Mouse (Mus musculus) neural tube, embryonic 15.5 days (tissue): ENCODE data around the gene Mfsd12. TPM values are rescaled to one million over a fixed set of nuclear protein-coding genes. Genes with fewer than 3 reads are reported as not detected.

Experiments used
- ATAC-seq: fragments of 200-750 bp; cut with Nextera tagmentation; 2 replicates; pipeline ENCODE4 v1.8.0; 2017; ENCODE audit warnings: mild to moderate bottlenecking, moderate TSS enrichment, moderate library complexity; ENCODE audit not compliant: low FRiP score
- H3K27ac ChIP-seq: fragments of 300-500 bp; sonication (generic); replicated peaks from 2 replicates; pipeline ENCODE4 v1.5.1; 2015; ENCODE audit warnings: mild to moderate bottlenecking, inconsistent platforms
- H3K27me3 ChIP-seq: fragments of 300-500 bp; sonication (generic); replicated peaks from 2 replicates; pipeline ENCODE4 v1.6.1; 2015; ENCODE audit warnings: inconsistent platforms
- H3K36me3 ChIP-seq: fragments of 300-500 bp; sonication (generic); 2 replicates; pipeline ENCODE4 v1.6.1; 2015; ENCODE audit warnings: inconsistent platforms
- H3K4me1 ChIP-seq: fragments of 300-500 bp; sonication (generic); 2 replicates; pipeline ENCODE4 v1.6.1; 2015; ENCODE audit warnings: inconsistent platforms
- H3K4me2 ChIP-seq: fragments of 300-500 bp; sonication (generic); 2 replicates; pipeline ENCODE4 v1.6.1; 2015; ENCODE audit warnings: inconsistent platforms, mild to moderate bottlenecking, moderate library complexity
- H3K4me3 ChIP-seq: fragments of 300-500 bp; sonication (generic); replicated peaks from 2 replicates; pipeline ENCODE4 v1.5.1; 2015; ENCODE audit warnings: mild to moderate bottlenecking, inconsistent platforms
- H3K9ac ChIP-seq: fragments of 300-500 bp; sonication (generic); replicated peaks from 2 replicates; pipeline ENCODE4 v1.6.1; 2015; ENCODE audit warnings: mild to moderate bottlenecking, inconsistent platforms
- H3K9me3 ChIP-seq: fragments of 300-500 bp; sonication (generic); replicated peaks from 2 replicates; pipeline ENCODE4 v1.6.1; 2016; ENCODE audit warnings: inconsistent platforms
- WGBS: fragments of 180-500 bp; shearing (Covaris S2); methylation state at CpG from one replicate; pipeline ENCODE4 v1.1.7; 2015; ENCODE audit warnings: mixed read lengths; 5-methylcytosine and 5-hydroxymethylcytosine counted together
- polyA plus RNA-seq: library from polyadenylated mRNA; unstranded; fragments of >200 nt; fragmentation: Nextera tagmentation; extraction: Ambion mirVana; gene quantifications from 2 replicates; pipeline ENCODE4 v1.2.1, GENCODE M21; 2015

Gene Mfsd12
- polyA plus RNA-seq, 1 experiment from 2014 or later = 22.9 TPM

DNA sequence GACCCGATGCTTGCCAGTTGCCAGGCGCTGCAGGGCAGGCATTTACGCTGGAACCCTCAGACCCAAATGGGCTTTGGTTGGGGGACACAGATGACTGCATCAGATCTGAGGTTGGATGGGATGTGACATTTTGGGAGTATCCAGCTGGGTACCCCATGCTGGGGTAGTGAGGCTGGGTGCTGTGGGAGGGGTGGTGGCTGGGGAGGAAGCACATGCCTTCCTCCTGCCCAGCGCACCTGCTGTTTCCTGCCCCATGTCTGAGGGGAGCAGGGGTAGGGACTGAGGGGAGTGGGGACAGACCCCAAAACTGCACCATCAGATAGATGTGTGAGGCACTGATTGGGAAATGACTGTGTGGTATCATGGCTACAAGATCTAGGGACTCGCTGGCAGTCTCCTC is 39.5 kb downstream of the Mfsd12 start:
- no peak overlapping the region for H3K4me2 ChIP-seq
- H3K9ac ChIP-seq = no peak overlapping the region
- no peak overlapping the region for H3K4me3 ChIP-seq
- H3K4me1 ChIP-seq = peaks cover 48% of the 10 kb centered on the region
- H3K36me3 ChIP-seq = peaks cover 23% of the 10 kb centered on the region
- H3K27me3 ChIP-seq = no peaks in the 10 kb centered on the region
- 57% methylated on average over 5 of the region's 5 CpGs for WGBS
- ATAC-seq = no peak
- peak overlapping the region; percentile 48 for H3K27ac ChIP-seq
- H3K9me3 ChIP-seq = no peaks in the 10 kb centered on the region

DNA sequence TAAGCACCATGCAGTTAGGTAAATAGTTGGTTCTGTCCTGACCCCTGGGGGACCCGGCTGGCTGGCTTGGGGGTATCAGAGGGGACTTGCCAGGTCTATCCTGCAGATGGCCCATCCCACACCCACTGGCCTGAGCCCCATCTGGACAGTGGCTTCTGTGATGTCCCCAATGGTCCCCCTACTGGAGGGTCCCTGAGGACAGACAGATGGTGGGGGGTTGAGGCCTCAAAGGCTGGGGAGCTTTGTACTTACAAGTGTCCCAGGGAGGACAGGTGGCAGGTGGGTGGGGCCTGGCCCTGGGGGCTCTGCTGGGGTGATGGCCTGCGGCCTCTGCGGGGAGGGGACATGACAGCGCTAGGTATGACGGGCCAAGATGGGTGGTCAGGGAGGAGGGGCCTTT is 42.0 kb downstream of the Mfsd12 start:
- 69% methylated on average over 5 of the region's 5 CpGs for WGBS
- ATAC-seq = no peak
- no peaks in the 10 kb centered on the region for H3K27me3 ChIP-seq
- H3K9me3 ChIP-seq = no peaks in the 10 kb centered on the region
- H3K4me2 ChIP-seq = no peak overlapping the region
- H3K4me3 ChIP-seq = no peak overlapping the region
- H3K4me1 ChIP-seq = peaks cover 53% of the 10 kb centered on the region
- no peak overlapping the region for H3K27ac ChIP-seq
- H3K36me3 ChIP-seq = peaks cover 26% of the 10 kb centered on the region
- no peak overlapping the region for H3K9ac ChIP-seq

GRCm38 (mm10) chr10:81399798-81400308 is 42.6 kb downstream of the Mfsd12 start:
- H3K9ac ChIP-seq = no peak overlapping the region
- H3K4me3 ChIP-seq = no peak overlapping the region

DNA sequence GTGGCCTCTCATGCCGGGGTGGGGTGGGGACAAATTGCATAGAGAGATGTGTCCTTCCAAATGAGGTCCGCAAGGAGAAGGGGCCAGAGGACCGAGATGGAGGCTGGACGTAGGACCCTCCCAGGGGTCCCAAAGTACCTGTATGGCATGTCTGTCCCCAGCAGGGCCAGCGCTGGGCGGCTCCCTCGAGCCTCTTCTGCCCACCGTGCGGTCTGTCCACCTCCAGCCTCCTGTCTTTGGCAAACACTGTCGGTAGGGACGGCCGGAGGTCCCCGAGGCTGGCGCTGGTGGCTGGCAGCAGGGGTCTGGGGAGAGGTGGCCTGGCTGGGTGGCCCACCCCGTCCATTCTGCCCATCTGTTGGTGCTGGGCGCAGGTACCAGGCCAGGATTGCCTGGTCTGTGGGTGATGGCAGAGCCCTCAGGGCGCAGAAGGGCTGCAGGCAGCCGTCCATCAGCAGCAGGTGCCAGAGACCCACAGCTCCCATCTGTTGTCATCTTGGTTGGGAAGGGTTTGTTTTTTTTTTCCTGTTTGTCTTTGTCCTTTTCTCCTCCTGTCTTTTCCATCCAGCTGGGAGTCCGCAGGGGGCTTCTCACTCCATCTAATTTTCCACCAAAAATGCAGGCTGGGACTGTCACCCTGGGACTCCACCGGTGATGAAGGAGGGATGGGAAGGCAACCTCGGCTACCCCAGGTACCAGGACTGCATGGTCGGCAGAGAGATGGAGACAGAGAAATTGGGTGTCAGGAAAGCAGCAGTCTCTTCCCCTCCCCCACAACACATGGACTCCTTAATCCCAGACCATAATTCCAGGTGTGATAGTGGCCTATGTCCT is 43.3 kb downstream of the Mfsd12 start:
- H3K27me3 ChIP-seq = no peaks in the 10 kb centered on the region
- 45% methylated on average over 22 of the region's 22 CpGs for WGBS
- peak overlapping the region; percentile 8 for H3K4me2 ChIP-seq
- H3K4me3 ChIP-seq = no peak overlapping the region
- H3K4me1 ChIP-seq = peaks cover 53% of the 10 kb centered on the region
- no peak overlapping the region for H3K9ac ChIP-seq
- H3K36me3 ChIP-seq = peaks cover 37% of the 10 kb centered on the region
- H3K27ac ChIP-seq = peak overlapping the region; percentile 82
- ATAC-seq = no peak
- no peaks in the 10 kb centered on the region for H3K9me3 ChIP-seq

More at GRCm38 (mm10) chr10:81399798-81400308, 42.6 kb downstream of the Mfsd12 start:
- Histone ChIP-seq H3K36me3 (peaks cover 31% of the 10 kb centered on the region), H3K9me3 (no peaks in the 10 kb centered on the region), H3K4me1 (peaks cover 53% of the 10 kb centered on the region), H3K4me2 (peak overlapping the region; percentile 8; the same call in 1 of the 2 replicates), H3K27ac (no peak overlapping the region), H3K27me3 (no peaks in the 10 kb centered on the region)
- WGBS = 75% methylated on average over 18 of the region's 18 CpGs
- ATAC-seq = no peak

DNA sequence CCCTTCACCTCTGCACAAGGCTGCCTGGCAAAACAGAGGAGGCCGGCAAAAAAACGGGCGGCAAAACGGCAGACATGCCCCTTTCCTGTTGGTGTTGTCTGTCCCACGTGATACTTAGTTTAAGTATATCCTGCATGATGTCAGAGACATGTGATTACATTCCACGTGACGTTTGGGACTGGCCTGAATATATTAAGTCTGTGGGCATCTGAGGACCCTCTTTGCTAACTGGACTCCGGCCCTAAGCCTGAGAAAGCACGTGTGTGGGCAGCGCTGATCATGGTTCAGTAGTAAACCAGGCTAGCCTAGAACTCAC is 43.9 kb downstream of the Mfsd12 start:
- H3K27ac ChIP-seq = peak overlapping the region; percentile 82
- 0 out of 2 replicates have a peak overlapping the region, but pooled peaks have one; percentile 17 for H3K9ac ChIP-seq
- ATAC-seq = no peak
- H3K4me3 ChIP-seq = no peak overlapping the region
- H3K4me1 ChIP-seq = peaks cover 52% of the 10 kb centered on the region
- no peaks in the 10 kb centered on the region for H3K27me3 ChIP-seq
- peak overlapping the region; percentile 15; the same call in 1 of the 2 replicates for H3K4me2 ChIP-seq
- H3K9me3 ChIP-seq = no peaks in the 10 kb centered on the region
- H3K36me3 ChIP-seq = peaks cover 42% of the 10 kb centered on the region
- 30% methylated on average over 10 of the region's 10 CpGs for WGBS

- WGBS = 10% methylated on average over 17 of the region's 18 CpGs
- no peaks in the 10 kb centered on the region for H3K27me3 ChIP-seq
- ATAC-seq = peak; percentile 48
- peaks cover 50% of the 10 kb centered on the region for H3K4me1 ChIP-seq
- H3K4me3 ChIP-seq = no peak overlapping the region
- H3K9ac ChIP-seq = 0 out of 2 replicates have a peak overlapping the region, but pooled peaks have one; percentile 17
- peaks cover 47% of the 10 kb centered on the region for H3K36me3 ChIP-seq
- H3K9me3 ChIP-seq = no peaks in the 10 kb centered on the region
- H3K27ac ChIP-seq = peak overlapping the region; percentile 82
- H3K4me2 ChIP-seq = peak overlapping the region; percentile 25; the same call in 1 of the 2 replicates
Measured at GRCm38 (mm10) chr10:81401521-81402226, 44.4 kb downstream of the Mfsd12 start.

DNA sequence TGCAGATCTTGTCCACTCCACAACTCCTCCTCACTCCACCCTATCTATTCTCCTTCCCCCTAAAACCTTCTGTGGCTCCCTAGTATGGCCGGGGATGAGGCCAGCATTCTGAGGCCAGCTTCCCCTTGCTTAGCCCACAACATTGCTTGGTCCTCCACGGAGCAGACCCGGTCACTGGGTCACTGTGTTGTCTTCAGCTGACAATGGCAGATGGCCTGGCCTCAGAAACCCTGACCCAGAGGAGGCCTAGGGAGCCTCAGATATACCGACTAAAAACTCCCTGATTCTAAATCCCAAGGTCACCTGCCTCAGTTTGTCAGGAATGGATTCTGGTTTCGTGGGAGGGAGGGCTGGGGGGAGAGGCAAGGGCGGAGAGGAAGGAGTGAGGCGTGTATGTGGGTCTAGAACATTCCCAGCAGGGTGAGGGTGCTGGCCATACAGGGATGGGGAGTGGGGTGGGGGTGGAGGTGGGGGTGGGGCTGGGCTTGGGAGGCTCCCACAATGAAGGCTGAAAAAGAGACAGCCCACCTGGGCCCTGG is 45.0 kb downstream of the Mfsd12 start:
- WGBS = 13% methylated on average over 7 of the region's 7 CpGs
- Histone ChIP-seq H3K4me2 (peak overlapping the region; percentile 25; the same call in 1 of the 2 replicates), H3K4me3 (no peak overlapping the region), H3K9ac (no peak overlapping the region), H3K27me3 (no peaks in the 10 kb centered on the region), H3K9me3 (no peaks in the 10 kb centered on the region), H3K4me1 (peaks cover 54% of the 10 kb centered on the region), H3K27ac (peak overlapping the region; percentile 82), H3K36me3 (peaks cover 52% of the 10 kb centered on the region)
- peak; percentile 12; the same call in 1 of the 2 replicates for ATAC-seq

GRCm38 (mm10) chr10:81403511-81403910 is 46.2 kb downstream of the Mfsd12 start:
- Histone ChIP-seq H3K4me1 (peaks cover 60% of the 10 kb centered on the region), H3K27ac (peak overlapping the region; percentile 82; the same call in 1 of the 2 replicates), H3K9ac (no peak overlapping the region), H3K4me2 (no peak overlapping the region), H3K4me3 (no peak overlapping the region), H3K36me3 (peaks cover 57% of the 10 kb centered on the region), H3K27me3 (peaks cover 8% of the 10 kb centered on the region), H3K9me3 (no peaks in the 10 kb centered on the region)
- 28% methylated on average over 10 of the region's 10 CpGs for WGBS
- ATAC-seq = no peak

DNA sequence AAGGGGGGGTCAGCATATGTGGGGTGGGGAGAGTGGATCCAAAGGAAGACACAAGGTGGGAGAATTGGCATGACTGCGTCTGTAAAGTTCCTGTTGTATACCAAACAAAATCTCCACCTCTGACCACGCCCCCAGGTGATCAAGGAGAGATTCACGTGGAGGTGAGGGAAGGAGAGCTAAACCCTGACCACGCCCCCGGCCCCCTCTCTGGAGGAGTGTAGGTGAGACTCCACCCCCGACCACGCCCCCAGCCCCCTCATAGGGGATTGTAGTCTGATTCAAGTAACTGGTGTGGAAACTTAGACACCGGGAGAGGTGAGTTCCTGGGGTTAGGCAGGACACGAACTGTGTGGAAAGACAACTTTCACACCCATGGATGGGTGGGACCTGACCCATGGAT is 46.8 kb downstream of the Mfsd12 start:
- H3K27ac ChIP-seq = 0 out of 2 replicates have a peak overlapping the region, but pooled peaks have one; percentile 23
- no peak overlapping the region for H3K4me2 ChIP-seq
- peaks cover 11% of the 10 kb centered on the region for H3K27me3 ChIP-seq
- 16% methylated on average over 9 of the region's 9 CpGs for WGBS
- peaks cover 65% of the 10 kb centered on the region for H3K4me1 ChIP-seq
- H3K4me3 ChIP-seq = no peak overlapping the region
- H3K9me3 ChIP-seq = no peaks in the 10 kb centered on the region
- ATAC-seq = no peak
- peaks cover 60% of the 10 kb centered on the region for H3K36me3 ChIP-seq
- no peak overlapping the region for H3K9ac ChIP-seq

DNA sequence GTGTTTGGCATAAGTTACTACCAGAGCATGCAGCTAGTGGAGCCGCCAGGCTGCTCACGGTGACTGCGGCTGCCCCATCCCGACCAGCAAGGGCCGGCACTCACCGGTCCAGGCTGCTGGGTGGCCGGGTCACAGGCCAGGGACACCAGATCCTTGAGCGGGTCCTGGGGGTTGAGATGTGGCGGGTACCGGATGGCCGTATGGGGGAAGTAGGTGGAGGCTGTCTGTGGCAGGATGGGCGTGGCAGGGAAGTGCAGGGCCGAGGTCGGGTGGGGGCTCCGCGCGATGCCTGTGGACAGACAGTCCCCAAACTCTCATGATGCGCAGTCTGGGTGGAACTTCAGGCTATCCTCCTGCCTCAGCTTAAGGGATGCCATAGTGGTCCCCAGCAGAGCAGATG is 47.4 kb downstream of the Mfsd12 start:
- Histone ChIP-seq H3K9me3 (no peaks in the 10 kb centered on the region), H3K4me2 (no peak overlapping the region), H3K4me3 (no peak overlapping the region), H3K4me1 (peaks cover 70% of the 10 kb centered on the region), H3K9ac (no peak overlapping the region), H3K27ac (no peak overlapping the region), H3K27me3 (peaks cover 11% of the 10 kb centered on the region), H3K36me3 (peaks cover 54% of the 10 kb centered on the region)
- no peak for ATAC-seq
- 61% methylated on average over 18 of the region's 18 CpGs for WGBS

DNA sequence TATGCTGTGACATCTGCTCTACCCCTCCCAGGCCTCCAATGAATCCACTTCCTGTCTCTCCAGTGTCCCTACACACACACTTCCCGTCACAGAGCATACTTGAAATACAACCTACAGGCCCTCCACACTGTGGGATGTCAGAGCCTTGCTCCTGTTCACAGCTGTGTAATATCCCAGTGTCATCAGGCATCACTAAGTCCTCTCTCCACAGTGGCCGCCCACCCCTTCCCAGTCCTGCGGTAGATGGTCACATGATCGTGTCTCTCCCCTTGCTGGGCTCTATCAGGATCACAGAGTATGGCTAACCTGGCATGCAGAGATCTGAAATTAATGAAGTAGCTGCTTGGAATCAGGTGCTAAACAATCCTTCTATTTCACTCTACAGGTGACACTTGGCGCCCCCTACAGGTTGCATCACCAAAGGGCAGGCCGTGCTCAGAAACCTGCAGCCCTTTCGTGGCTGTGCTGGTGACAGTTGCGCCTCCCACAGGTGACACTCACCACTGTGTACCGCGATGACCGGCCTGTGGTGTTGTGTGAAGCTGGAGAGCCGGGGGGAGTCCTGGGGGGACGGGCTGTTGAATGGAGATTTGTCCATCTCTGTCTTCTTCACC is 48.4 kb downstream of the Mfsd12 start:
- Histone ChIP-seq H3K4me3 (no peak overlapping the region), H3K9me3 (no peaks in the 10 kb centered on the region), H3K27ac (no peak overlapping the region), H3K4me1 (peaks cover 67% of the 10 kb centered on the region), H3K4me2 (no peak overlapping the region), H3K36me3 (peaks cover 44% of the 10 kb centered on the region), H3K9ac (no peak overlapping the region), H3K27me3 (peaks cover 11% of the 10 kb centered on the region)
- ATAC-seq = no peak
- 46% methylated on average over 13 of the region's 13 CpGs for WGBS
